Mouse (Mus musculus): ENCODE results near the gene Lsm10. TPM values are rescaled to one million over a fixed set of nuclear protein-coding genes. Genes with fewer than 3 reads are reported as not detected.

Gene Lsm10
- polyA plus RNA-seq, 1 experiment = 28.8 TPM

- Histone ChIP-seq H3K4me1 (ENCODE audit: control insufficient read depth, insufficient read depth, low read length) (peaks cover 10% of the 10 kb centered on the region), H3K27me3 (ENCODE audit: control insufficient read depth, insufficient read depth, low read length) (no peaks in the 10 kb centered on the region), H3K27ac (ENCODE audit: insufficient read depth, low read length) (0 out of 2 replicates have a peak overlapping the region, but pooled peaks have one; percentile 65), H3K4me3 (replicated peaks; ENCODE audit: insufficient read depth, low read depth, low read length) (no peak overlapping the region)
- peak; percentile 30 to 44 for DNase-seq
- TF ChIP-seq POLR2A (IDR thresholded peaks at IDR 0.05; ENCODE audit: borderline replicate concordance, insufficient read depth, low read length) = no peak
- TF ChIP-seq CTCF (IDR thresholded peaks at IDR 0.05; ENCODE audit: borderline replicate concordance, insufficient read depth, low read depth, low read length) = no peak
- 15% methylated on average over 1 of the region's 1 CpGs for WGBS
Observed at GRCm38 (mm10) chr4:126062856-126063255, 33.6 kb upstream of the Lsm10 start.

DNA sequence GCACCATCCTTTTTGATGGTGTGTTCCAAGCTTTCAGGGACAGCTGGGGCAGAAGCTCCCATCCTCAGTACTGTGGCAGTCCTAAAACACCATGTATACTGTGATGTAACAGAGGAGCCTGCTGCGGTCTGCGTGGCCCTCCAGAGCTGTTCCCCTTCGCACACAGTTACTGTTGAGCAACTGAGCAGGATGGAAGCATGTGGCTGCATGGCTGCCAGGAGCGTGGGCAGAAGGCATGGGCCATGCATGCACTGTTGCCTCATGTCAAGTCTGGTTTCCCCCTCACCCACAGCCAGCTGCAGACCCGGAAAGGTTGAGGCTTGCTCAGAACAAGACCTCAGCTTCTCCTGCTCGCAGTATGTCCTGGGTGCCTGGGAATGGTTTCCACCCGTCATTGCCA is 31.2 kb upstream of the Lsm10 start:
- no peak for DNase-seq
- H3K4me1 ChIP-seq (ENCODE audit: control insufficient read depth, insufficient read depth, low read length) = peaks cover 15% of the 10 kb centered on the region
- TF ChIP-seq CTCF (IDR thresholded peaks at IDR 0.05; ENCODE audit: borderline replicate concordance, insufficient read depth, low read depth, low read length) = no peak
- no peak for TF ChIP-seq POLR2A (IDR thresholded peaks at IDR 0.05; ENCODE audit: borderline replicate concordance, insufficient read depth, low read length)
- no peak overlapping the region for H3K4me3 ChIP-seq (replicated peaks; ENCODE audit: insufficient read depth, low read depth, low read length)
- WGBS = 91% methylated on average over 7 of the region's 7 CpGs
- H3K27me3 ChIP-seq (ENCODE audit: control insufficient read depth, insufficient read depth, low read length) = no peaks in the 10 kb centered on the region
- no peak overlapping the region for H3K27ac ChIP-seq (ENCODE audit: insufficient read depth, low read length)

DNA sequence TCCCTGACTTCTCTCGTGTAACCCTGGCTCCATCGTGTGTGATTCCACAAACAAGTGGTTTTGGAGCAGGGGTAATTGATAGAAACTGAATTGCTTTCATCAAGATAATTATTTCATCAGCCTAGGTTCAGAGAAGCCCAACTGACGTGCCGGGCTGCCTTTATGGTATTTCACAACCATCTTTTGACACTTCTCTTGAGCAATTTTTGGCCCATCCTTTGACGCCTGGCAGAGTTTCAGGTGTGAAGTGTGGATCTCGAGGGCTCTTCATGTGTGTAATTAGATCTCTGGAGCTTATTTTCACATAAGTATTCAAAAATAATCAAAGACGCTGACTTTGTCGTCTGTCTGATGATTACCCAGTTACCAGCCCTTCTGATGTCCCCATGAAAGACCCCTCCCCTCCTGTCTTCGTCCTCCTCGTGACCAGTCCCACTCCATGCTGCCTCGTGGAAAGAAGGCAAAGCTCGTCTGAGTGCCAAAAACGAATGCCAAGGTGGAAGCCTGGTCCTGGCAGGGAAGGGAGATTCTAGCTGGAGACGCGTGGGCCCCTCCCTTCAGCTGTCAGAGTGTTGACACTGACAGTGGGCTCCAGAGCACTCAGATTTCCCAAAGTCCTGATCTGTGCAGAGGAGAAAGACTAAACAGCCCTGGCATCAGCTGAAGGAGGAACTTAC is 28.9 kb upstream of the Lsm10 start:
- peaks cover 15% of the 10 kb centered on the region for H3K4me1 ChIP-seq (ENCODE audit: control insufficient read depth, insufficient read depth, low read length)
- WGBS = 11% methylated on average over 15 of the region's 15 CpGs
- no peak overlapping the region for H3K4me3 ChIP-seq (replicated peaks; ENCODE audit: insufficient read depth, low read depth, low read length)
- H3K27ac ChIP-seq (ENCODE audit: insufficient read depth, low read length) = no peak overlapping the region; the same call in 1 of the 2 replicates
- H3K27me3 ChIP-seq (ENCODE audit: control insufficient read depth, insufficient read depth, low read length) = no peaks in the 10 kb centered on the region
- no peak for TF ChIP-seq CTCF (IDR thresholded peaks at IDR 0.05; ENCODE audit: borderline replicate concordance, insufficient read depth, low read depth, low read length)
- no peak for TF ChIP-seq POLR2A (IDR thresholded peaks at IDR 0.05; ENCODE audit: borderline replicate concordance, insufficient read depth, low read length)
- peak; percentile 53 to 64 for DNase-seq

GRCm38 (mm10) chr4:126068842-126069241 is 27.6 kb upstream of the Lsm10 start:
- Histone ChIP-seq H3K4me1 (ENCODE audit: control insufficient read depth, insufficient read depth, low read length) (peaks cover 11% of the 10 kb centered on the region), H3K4me3 (replicated peaks; ENCODE audit: insufficient read depth, low read depth, low read length) (no peak overlapping the region), H3K27ac (ENCODE audit: insufficient read depth, low read length) (no peak overlapping the region), H3K27me3 (ENCODE audit: control insufficient read depth, insufficient read depth, low read length) (no peaks in the 10 kb centered on the region)
- TF ChIP-seq CTCF (IDR thresholded peaks at IDR 0.05; ENCODE audit: borderline replicate concordance, insufficient read depth, low read depth, low read length) = no peak
- no peak for TF ChIP-seq POLR2A (IDR thresholded peaks at IDR 0.05; ENCODE audit: borderline replicate concordance, insufficient read depth, low read length)
- no peak for DNase-seq
- 89% methylated on average over 6 of the region's 6 CpGs for WGBS

GRCm38 (mm10) chr4:126077833-126078232 is 18.6 kb upstream of the Lsm10 start:
- H3K4me1 ChIP-seq (ENCODE audit: control insufficient read depth, insufficient read depth, low read length) = no peaks in the 10 kb centered on the region; the same call in 1 of the 2 replicates
- no peaks in the 10 kb centered on the region for H3K27me3 ChIP-seq (ENCODE audit: control insufficient read depth, insufficient read depth, low read length)
- WGBS = 63% methylated on average over 6 of the region's 6 CpGs
- H3K27ac ChIP-seq (ENCODE audit: insufficient read depth, low read length) = no peak overlapping the region
- DNase-seq = no peak
- no peak overlapping the region for H3K4me3 ChIP-seq (replicated peaks; ENCODE audit: insufficient read depth, low read depth, low read length)
- TF ChIP-seq POLR2A (IDR thresholded peaks at IDR 0.05; ENCODE audit: borderline replicate concordance, insufficient read depth, low read length) = no peak
- TF ChIP-seq CTCF (IDR thresholded peaks at IDR 0.05; ENCODE audit: borderline replicate concordance, insufficient read depth, low read depth, low read length) = no peak

DNA sequence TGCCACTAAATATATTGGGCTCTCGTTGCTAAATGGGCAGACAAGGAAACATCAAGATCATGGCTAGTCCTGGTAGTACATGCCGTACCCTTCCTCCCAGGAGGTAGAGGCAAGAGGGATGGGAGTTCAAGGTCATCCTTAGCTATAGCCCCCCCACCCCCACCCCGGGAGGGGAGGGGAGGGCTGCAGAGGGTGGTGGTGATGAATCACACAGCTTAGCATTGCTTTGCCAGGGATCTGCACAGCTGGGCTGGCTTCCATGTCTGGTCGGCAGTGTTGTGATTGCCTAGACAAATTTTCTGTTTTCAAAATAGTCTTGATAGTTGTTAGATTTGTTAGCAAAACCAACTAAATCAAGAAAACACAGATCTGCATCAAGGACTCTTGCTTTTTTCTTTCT is 17.2 kb upstream of the Lsm10 start:
- TF ChIP-seq CTCF (IDR thresholded peaks at IDR 0.05; ENCODE audit: borderline replicate concordance, insufficient read depth, low read depth, low read length) (no peak), POLR2A (IDR thresholded peaks at IDR 0.05; ENCODE audit: borderline replicate concordance, insufficient read depth, low read length) (no peak)
- no peak overlapping the region for H3K4me3 ChIP-seq (replicated peaks; ENCODE audit: insufficient read depth, low read depth, low read length)
- H3K4me1 ChIP-seq (ENCODE audit: control insufficient read depth, insufficient read depth, low read length) = no peaks in the 10 kb centered on the region; the same call in 1 of the 2 replicates
- no peaks in the 10 kb centered on the region for H3K27me3 ChIP-seq (ENCODE audit: control insufficient read depth, insufficient read depth, low read length)
- WGBS = 83% methylated on average over 4 of the region's 4 CpGs
- H3K27ac ChIP-seq (ENCODE audit: insufficient read depth, low read length) = no peak overlapping the region
- DNase-seq = no peak

DNA sequence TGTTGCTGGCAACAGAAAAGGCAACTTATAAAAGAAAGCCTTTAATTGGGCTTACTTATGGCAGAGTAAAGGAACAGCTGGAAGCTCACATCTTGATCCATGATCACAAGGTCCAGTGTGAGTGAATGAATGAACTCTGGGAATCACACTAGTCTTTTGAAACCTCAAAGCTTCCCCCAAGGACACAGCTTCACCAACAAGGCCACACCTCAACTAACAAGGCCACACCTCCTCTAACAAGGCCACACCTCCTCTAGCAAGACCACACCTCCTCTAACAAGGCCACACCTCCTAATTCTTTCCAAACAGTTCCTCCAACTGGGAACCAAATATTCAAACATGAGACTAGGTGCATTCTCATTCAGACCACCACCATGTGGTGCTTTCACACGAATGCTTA is 14.8 kb upstream of the Lsm10 start:
- H3K27me3 ChIP-seq (ENCODE audit: control insufficient read depth, insufficient read depth, low read length) = no peaks in the 10 kb centered on the region
- DNase-seq = no peak
- H3K27ac ChIP-seq (ENCODE audit: insufficient read depth, low read length) = no peak overlapping the region
- H3K4me1 ChIP-seq (ENCODE audit: control insufficient read depth, insufficient read depth, low read length) = no peaks in the 10 kb centered on the region; the same call in 1 of the 2 replicates
- no peak overlapping the region for H3K4me3 ChIP-seq (replicated peaks; ENCODE audit: insufficient read depth, low read depth, low read length)
- TF ChIP-seq POLR2A (IDR thresholded peaks at IDR 0.05; ENCODE audit: borderline replicate concordance, insufficient read depth, low read length) = no peak
- WGBS = 85% methylated on average over 1 of the region's 1 CpGs

GRCm38 (mm10) chr4:126083021-126083420 is 13.4 kb upstream of the Lsm10 start:
- DNase-seq = no peak
- no peak overlapping the region for H3K4me3 ChIP-seq (replicated peaks; ENCODE audit: insufficient read depth, low read depth, low read length)
- no peaks in the 10 kb centered on the region for H3K27me3 ChIP-seq (ENCODE audit: control insufficient read depth, insufficient read depth, low read length)
- WGBS = 94% methylated on average over 9 of the region's 9 CpGs
- H3K4me1 ChIP-seq (ENCODE audit: control insufficient read depth, insufficient read depth, low read length) = no peaks in the 10 kb centered on the region
- TF ChIP-seq POLR2A (IDR thresholded peaks at IDR 0.05; ENCODE audit: borderline replicate concordance, insufficient read depth, low read length) (no peak), CTCF (IDR thresholded peaks at IDR 0.05; ENCODE audit: borderline replicate concordance, insufficient read depth, low read depth, low read length) (no peak)
- H3K27ac ChIP-seq (ENCODE audit: insufficient read depth, low read length) = no peak overlapping the region
